In genomic region chr10:80097275-80097674, GRCm38 (mm10) we compare ENCODE assay signal across 9 mouse cellular contexts. TPM values are rescaled to one million over a fixed set of nuclear protein-coding genes. Genes with fewer than 3 reads are reported as not detected.
DNase-seq lines count a peak whose midpoint lies in the region; ATAC-seq lines count a peak whose summit lies in the region.
"Had no signal": no experiment of that assay in that cellular context is flagged by ENCODE, and none has a peak within 500 bp of the region (broad histone marks: within the 10 kb centered on the region; RNA-seq: fewer than 3 reads in every experiment).

No protein-coding gene starts in this region.

- intact Hi-C loops in heart, postnatal 25 days (cut with DNase I) = no loop called here

- no peaks in the 10 kb centered on the region for H3K27me3 ChIP-seq in heart, embryonic 14.5 days (ENCODE audit: control insufficient read depth, insufficient read depth, low read length)
- H3K27me3 ChIP-seq in midbrain, embryonic 10.5 days (ENCODE audit: low read depth, poor library complexity, severe bottlenecking) = no peaks in the 10 kb centered on the region
- no peaks in the 10 kb centered on the region for H3K27me3 ChIP-seq in midbrain, embryonic 15.5 days (replicated peaks)
- no peaks in the 10 kb centered on the region for H3K27me3 ChIP-seq in intestine, embryonic 15.5 days (replicated peaks)
- H3K27me3 ChIP-seq in stomach, embryonic 15.5 days (replicated peaks) = no peaks in the 10 kb centered on the region

- no peak for DNase-seq in heart, postnatal 25 days (ENCODE audit: low spot score)
- DNase-seq in midbrain, embryonic 10.5 days (ENCODE audit: low spot score) = no peak
- DNase-seq in layer of hippocampus, adult 8-10 months (ENCODE audit: low spot score in 2 of 2) = no peak
- DNase-seq in B cell, adult 2 months = no peak
- DNase-seq: gastrocnemius, postnatal 10 days had no signal

- peaks cover 38 to 68% of the 10 kb centered on the region in 2 experiments for H3K4me1 ChIP-seq in heart, embryonic 14.5 days (ENCODE audit: control insufficient read depth in 2 of 2, insufficient read depth in 2 of 2, low read length in 2 of 2)
- H3K4me1 ChIP-seq in midbrain, embryonic 10.5 days = peaks cover 51% of the 10 kb centered on the region
- peaks cover 18% of the 10 kb centered on the region for H3K4me1 ChIP-seq in midbrain, embryonic 15.5 days
- H3K4me1 ChIP-seq in intestine, embryonic 15.5 days (replicated peaks) = peaks cover 53% of the 10 kb centered on the region
- H3K4me1 ChIP-seq in stomach, embryonic 15.5 days = peaks cover 44% of the 10 kb centered on the region

- WGBS in heart, embryonic 14.5 days = 16% methylated on average over 5 of the region's 7 CpGs
- 20% methylated on average over 6 of the region's 7 CpGs for WGBS in midbrain, embryonic 10.5 days
- 25% methylated on average over 7 of the region's 7 CpGs for WGBS in midbrain, embryonic 15.5 days
- WGBS in intestine, embryonic 15.5 days = 12% methylated on average over 7 of the region's 7 CpGs
- 13% methylated on average over 7 of the region's 7 CpGs for WGBS in stomach, embryonic 15.5 days

- no peaks in the 10 kb centered on the region for H3K36me3 ChIP-seq in heart, embryonic 14.5 days (ENCODE audit: control insufficient read depth, insufficient read depth, low read length)
- H3K36me3 ChIP-seq in midbrain, embryonic 10.5 days = no peaks in the 10 kb centered on the region
- H3K36me3 ChIP-seq in midbrain, embryonic 15.5 days (replicated peaks) = no peaks in the 10 kb centered on the region
- no peaks in the 10 kb centered on the region for H3K36me3 ChIP-seq in intestine, embryonic 15.5 days
- H3K36me3 ChIP-seq in stomach, embryonic 15.5 days = no peaks in the 10 kb centered on the region

- peak overlapping the region; percentile 44 for H3K4me2 ChIP-seq in heart, embryonic 14.5 days (ENCODE audit: low read length)
- no peak overlapping the region for H3K4me2 ChIP-seq in midbrain, embryonic 15.5 days
- H3K4me2 ChIP-seq in intestine, embryonic 15.5 days (replicated peaks) = peak overlapping the region; percentile 30
- peak overlapping the region; percentile 27; the same call in 1 of the 2 replicates for H3K4me2 ChIP-seq in stomach, embryonic 15.5 days

- no peaks in the 10 kb centered on the region for H3K9me3 ChIP-seq in heart, embryonic 14.5 days (ENCODE audit: control insufficient read depth, low read length)
- H3K9me3 ChIP-seq in midbrain, embryonic 10.5 days (replicated peaks) = no peaks in the 10 kb centered on the region
- no peaks in the 10 kb centered on the region for H3K9me3 ChIP-seq in midbrain, embryonic 15.5 days
- H3K9me3 ChIP-seq in intestine, embryonic 15.5 days = no peaks in the 10 kb centered on the region
- H3K9me3 ChIP-seq in stomach, embryonic 15.5 days = no peaks in the 10 kb centered on the region

- no peak; the same call in 1 of the 2 replicates for ATAC-seq in heart, embryonic 14.5 days (ENCODE audit: insufficient number of reproducible peaks, insufficient read depth, low FRiP score, low read depth)
- ATAC-seq in midbrain, embryonic 15.5 days (replicated peaks) = no peak
- ATAC-seq in intestine, embryonic 15.5 days = peak; percentile 39
- ATAC-seq in stomach, embryonic 15.5 days (ENCODE audit: insufficient read depth, low FRiP score, low read depth) = peak; percentile 45

- no peak overlapping the region for H3K4me3 ChIP-seq in heart, embryonic 14.5 days (ENCODE audit: control insufficient read depth in 1 of 2, insufficient read depth in 1 of 2, low read depth in 1 of 2, low read length in 2 of 2)
- H3K4me3 ChIP-seq in midbrain, embryonic 10.5 days = peak overlapping the region; percentile 20; the same call in 1 of the 2 replicates
- H3K4me3 ChIP-seq in midbrain, embryonic 15.5 days = no peak overlapping the region
- 0 out of 2 replicates have a peak overlapping the region, but pooled peaks have one; percentile 0 for H3K4me3 ChIP-seq in intestine, embryonic 15.5 days (replicated peaks)
- no peak overlapping the region for H3K4me3 ChIP-seq in stomach, embryonic 15.5 days (replicated peaks)

- peak overlapping the region in 1 of 2 experiments; percentile 21 for H3K27ac ChIP-seq in heart, embryonic 14.5 days (replicated peaks in 1 of 2; ENCODE audit: control insufficient read depth in 1 of 2, insufficient read depth in 1 of 2, low read depth in 2 of 2, low read length in 2 of 2)
- H3K27ac ChIP-seq in midbrain, embryonic 10.5 days (replicated peaks) = 0 out of 2 replicates have a peak overlapping the region, but pooled peaks have one; percentile 55
- H3K27ac ChIP-seq in midbrain, embryonic 15.5 days = no peak overlapping the region
- no peak overlapping the region for H3K27ac ChIP-seq in intestine, embryonic 15.5 days
- H3K27ac ChIP-seq in stomach, embryonic 15.5 days = peak overlapping the region; percentile 40; the same call in 1 of the 2 replicates

- H3K9ac ChIP-seq in heart, embryonic 14.5 days (ENCODE audit: low read length) = peak overlapping the region; percentile 45; the same call in 1 of the 2 replicates
- H3K9ac ChIP-seq in midbrain, embryonic 15.5 days = no peak overlapping the region
- no peak overlapping the region for H3K9ac ChIP-seq in intestine, embryonic 15.5 days
- H3K9ac ChIP-seq in stomach, embryonic 15.5 days = no peak overlapping the region

RNA-seq across cellular contexts. Expression of gene Sbno2, which starts 8.1 kb away (rescaled TPM):
- 9.5 and 9.6 TPM in 2 replicates for polyA plus RNA-seq in heart, embryonic 14.5 days (2014; fragmentation: Nextera tagmentation; extraction: Ambion mirVana)
- 10 to 100 TPM; 11.0 to 11.6 TPM for total RNA-seq in heart, postnatal 25 days (2021)
- 15.0 and 15.2 TPM in 2 replicates for polyA plus RNA-seq in midbrain, embryonic 10.5 days (2016; fragmentation: Nextera tagmentation; extraction: Ambion mirVana)
- 13.8 and 16.8 TPM in 2 replicates for polyA plus RNA-seq in midbrain, embryonic 15.5 days (2015; fragmentation: Nextera tagmentation; extraction: Ambion mirVana)
- polyA plus RNA-seq in intestine, embryonic 15.5 days (2015; fragmentation: Nextera tagmentation; extraction: Ambion mirVana) = 12.8 and 14.0 TPM in 2 replicates
- 14.8 and 15.9 TPM in 2 replicates for polyA plus RNA-seq in stomach, embryonic 15.5 days (2015; fragmentation: Nextera tagmentation; extraction: Ambion mirVana)
- total RNA-seq in layer of hippocampus, adult 8-10 months (2022) = 10 to 100 TPM; 19.9 to 52.8 (median 29.8) TPM

RNA-seq across cellular contexts. Expression of gene Stk11, which starts 18.3 kb away (rescaled TPM):
- polyA plus RNA-seq in heart, embryonic 14.5 days (2014; fragmentation: Nextera tagmentation; extraction: Ambion mirVana) = 14.6 and 17.7 TPM in 2 replicates
- total RNA-seq in heart, postnatal 25 days (2021) = 100 to 1,000 TPM; 133 to 138 TPM
- polyA plus RNA-seq in midbrain, embryonic 10.5 days (2016; fragmentation: Nextera tagmentation; extraction: Ambion mirVana) = 18.0 and 19.7 TPM in 2 replicates
- polyA plus RNA-seq in midbrain, embryonic 15.5 days (2015; fragmentation: Nextera tagmentation; extraction: Ambion mirVana) = 19.6 and 20.5 TPM in 2 replicates
- polyA plus RNA-seq in intestine, embryonic 15.5 days (2015; fragmentation: Nextera tagmentation; extraction: Ambion mirVana) = 14.4 and 21.2 TPM in 2 replicates
- polyA plus RNA-seq in stomach, embryonic 15.5 days (2015; fragmentation: Nextera tagmentation; extraction: Ambion mirVana) = 16.9 and 19.2 TPM in 2 replicates
- 100 to 1,000 TPM in 1 of 4 experiments, 10 to 100 TPM in 3; 94.2 to 111 (median 96.5) TPM for total RNA-seq in layer of hippocampus, adult 8-10 months (2022)

RNA-seq across cellular contexts. Expression of gene Atp5d, which starts 41.2 kb away (rescaled TPM):
- polyA plus RNA-seq in heart, embryonic 14.5 days (2014; fragmentation: Nextera tagmentation; extraction: Ambion mirVana) = 988 and 1,015 TPM in 2 replicates
- total RNA-seq in heart, postnatal 25 days (2021) = 1,000 to 10,000 TPM; 1,252 to 1,264 TPM
- polyA plus RNA-seq in midbrain, embryonic 10.5 days (2016; fragmentation: Nextera tagmentation; extraction: Ambion mirVana) = 463 and 481 TPM in 2 replicates
- polyA plus RNA-seq in midbrain, embryonic 15.5 days (2015; fragmentation: Nextera tagmentation; extraction: Ambion mirVana) = 444 and 468 TPM in 2 replicates
- polyA plus RNA-seq in intestine, embryonic 15.5 days (2015; fragmentation: Nextera tagmentation; extraction: Ambion mirVana) = 701 and 737 TPM in 2 replicates
- polyA plus RNA-seq in stomach, embryonic 15.5 days (2015; fragmentation: Nextera tagmentation; extraction: Ambion mirVana) = 544 and 602 TPM in 2 replicates
- total RNA-seq in layer of hippocampus, adult 8-10 months (2022) = 100 to 1,000 TPM; 315 to 328 (median 323) TPM

RNA-seq across cellular contexts. Expression of gene Cbarp, which starts 43.4 kb away (rescaled TPM):
- 1.6 and 2.6 TPM in 2 replicates for polyA plus RNA-seq in heart, embryonic 14.5 days (2014; fragmentation: Nextera tagmentation; extraction: Ambion mirVana)
- 1 to 10 TPM; 2.4 to 3.1 TPM for total RNA-seq in heart, postnatal 25 days (2021)
- 7.8 and 9.3 TPM in 2 replicates for polyA plus RNA-seq in midbrain, embryonic 10.5 days (2016; fragmentation: Nextera tagmentation; extraction: Ambion mirVana)
- polyA plus RNA-seq in midbrain, embryonic 15.5 days (2015; fragmentation: Nextera tagmentation; extraction: Ambion mirVana) = 65.7 and 66.9 TPM in 2 replicates
- polyA plus RNA-seq in intestine, embryonic 15.5 days (2015; fragmentation: Nextera tagmentation; extraction: Ambion mirVana) = 4.8 and 5.1 TPM in 2 replicates
- polyA plus RNA-seq in stomach, embryonic 15.5 days (2015; fragmentation: Nextera tagmentation; extraction: Ambion mirVana) = 5.1 and 6.7 TPM in 2 replicates
- total RNA-seq in layer of hippocampus, adult 8-10 months (2022) = 100 to 1,000 TPM; 295 to 345 (median 308) TPM

RNA-seq across cellular contexts. Expression of gene Gpx4, which starts 50.3 kb away (rescaled TPM):
- 715 and 757 TPM in 2 replicates for polyA plus RNA-seq in heart, embryonic 14.5 days (2014; fragmentation: Nextera tagmentation; extraction: Ambion mirVana)
- total RNA-seq in heart, postnatal 25 days (2021) = 100 to 1,000 TPM; 691 to 812 TPM
- 702 and 747 TPM in 2 replicates for polyA plus RNA-seq in midbrain, embryonic 10.5 days (2016; fragmentation: Nextera tagmentation; extraction: Ambion mirVana)
- 522 and 546 TPM in 2 replicates for polyA plus RNA-seq in midbrain, embryonic 15.5 days (2015; fragmentation: Nextera tagmentation; extraction: Ambion mirVana)
- polyA plus RNA-seq in intestine, embryonic 15.5 days (2015; fragmentation: Nextera tagmentation; extraction: Ambion mirVana) = 712 and 771 TPM in 2 replicates
- 500 and 567 TPM in 2 replicates for polyA plus RNA-seq in stomach, embryonic 15.5 days (2015; fragmentation: Nextera tagmentation; extraction: Ambion mirVana)
- total RNA-seq in layer of hippocampus, adult 8-10 months (2022) = 100 to 1,000 TPM; 433 to 528 (median 468) TPM

Comparison
In these comparisons a context has a peak if more than half of its experiments do, and no peak if none do; other contexts are left out.
1. H3K27ac ChIP-seq: peak in midbrain, embryonic 10.5 days (single experiment) and stomach, embryonic 15.5 days (single experiment); none in midbrain, embryonic 15.5 days (single experiment) and intestine, embryonic 15.5 days (single experiment).
2. H3K4me3 ChIP-seq: peak in midbrain, embryonic 10.5 days (single experiment) and intestine, embryonic 15.5 days (single experiment); none in heart, embryonic 14.5 days (0 of 2), midbrain, embryonic 15.5 days (single experiment) and stomach, embryonic 15.5 days (single experiment).
3. ATAC-seq: peak in intestine, embryonic 15.5 days (single experiment) and stomach, embryonic 15.5 days (single experiment); none in heart, embryonic 14.5 days (single experiment) and midbrain, embryonic 15.5 days (single experiment).